ENCODE assay signal across 8 mouse cellular contexts in the genomic region with DNA sequence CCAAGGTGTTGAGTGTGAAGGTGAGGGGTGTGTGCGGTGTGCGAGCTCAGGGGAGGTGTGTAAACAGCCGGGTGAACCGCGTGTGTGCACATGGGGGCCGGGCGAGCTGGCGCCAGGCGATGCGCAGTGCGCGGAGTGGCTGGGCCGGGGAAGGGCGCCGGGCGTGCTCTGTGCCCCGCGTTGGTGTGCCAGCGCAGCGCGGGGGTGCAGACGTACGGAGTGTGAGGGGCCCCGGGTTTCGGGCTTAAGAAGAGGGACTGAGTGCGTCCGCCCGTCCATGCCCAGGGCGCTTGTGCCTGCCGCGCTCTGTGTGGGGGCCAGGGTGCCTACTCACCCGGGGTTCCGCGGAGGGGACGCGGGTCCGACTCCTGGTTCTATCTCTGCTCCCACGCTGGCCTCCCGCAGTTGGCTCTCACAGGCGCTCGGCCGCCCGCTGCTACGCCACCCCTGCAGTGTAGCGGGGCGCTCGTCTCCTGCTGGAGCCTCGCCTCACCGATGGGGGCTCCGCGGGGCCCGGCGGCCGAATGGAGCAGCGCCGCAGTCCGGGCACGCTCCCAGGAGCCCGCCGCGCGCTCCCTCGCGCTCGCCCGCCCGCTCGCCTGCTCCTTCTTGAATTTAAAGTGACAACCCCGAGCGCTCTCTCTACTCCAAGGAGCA. TPM values are rescaled to one million over a fixed set of nuclear protein-coding genes. Genes with fewer than 3 reads are reported as not detected.
DNase-seq lines count a peak whose midpoint lies in the region; ATAC-seq and TF ChIP-seq lines count a peak whose summit lies in the region.

No protein-coding gene starts in this region.

- DNase-seq in thymus, adult 2 months, result no peak
- DNase-seq in thymus, postnatal 36 days, result no peak
- peak; percentile 70 to 77 for DNase-seq in kidney, postnatal 4 days
- DNase-seq in right cerebral cortex, postnatal 14 days, result peak; percentile 71
- no peak for DNase-seq in thymus, postnatal 10 days (ENCODE audit: low spot score in 2 of 2)

- no peaks in the 10 kb centered on the region for H3K36me3 ChIP-seq in thymus, adult 2 months (ENCODE audit: control insufficient read depth, insufficient read depth, low read length)
- no peaks in the 10 kb centered on the region for H3K36me3 ChIP-seq in heart, embryonic 13.5 days
- no peaks in the 10 kb centered on the region for H3K36me3 ChIP-seq in lung, embryonic 16.5 days (ENCODE audit: control insufficient read depth, insufficient read depth, low read length)

- no peak for TF ChIP-seq POLR2A in thymus, adult 2 months (IDR thresholded peaks at IDR 0.05; ENCODE audit: control insufficient read depth, extremely low read depth, insufficient read depth, low read length, poor library complexity)

- WGBS in thymus, adult 2 months, result under 1% methylated on average over 70 of the region's 70 CpGs
- under 1% methylated on average over 63 of the region's 70 CpGs for WGBS in heart, embryonic 13.5 days
- under 1% methylated on average over 51 of the region's 70 CpGs for WGBS in lung, embryonic 16.5 days

- no peak for TF ChIP-seq CTCF in thymus, adult 2 months (IDR thresholded peaks at IDR 0.05; ENCODE audit: borderline replicate concordance, control insufficient read depth, extremely low read depth, insufficient read depth, low read length, poor library complexity)

- H3K9me3 ChIP-seq in heart, embryonic 13.5 days, result no peaks in the 10 kb centered on the region
- no peaks in the 10 kb centered on the region for H3K9me3 ChIP-seq in lung, embryonic 16.5 days (ENCODE audit: control insufficient read depth, low read length)

- ATAC-seq in common myeloid progenitor, adult 5-6 weeks (replicated peaks; ENCODE audit: low read depth, poor library complexity, severe bottlenecking), result 0 out of 2 replicates have a peak, but pooled peaks have one; percentile 26
- peak; percentile 51; the same call in 1 of the 2 replicates for ATAC-seq in heart, embryonic 13.5 days (ENCODE audit: extremely low read depth, insufficient number of reproducible peaks, low FRiP score, low TSS enrichment)
- ATAC-seq in lung, embryonic 16.5 days (ENCODE audit: low read depth), result peak; percentile 79

- peaks cover 25% of the 10 kb centered on the region for H3K4me1 ChIP-seq in thymus, adult 2 months (replicated peaks; ENCODE audit: control insufficient read depth, insufficient read depth, low read length)
- H3K4me1 ChIP-seq in heart, embryonic 13.5 days, result peaks cover 15% of the 10 kb centered on the region
- peaks cover 8% of the 10 kb centered on the region for H3K4me1 ChIP-seq in lung, embryonic 16.5 days (replicated peaks; ENCODE audit: control insufficient read depth, insufficient read depth, low read length)

- H3K27ac ChIP-seq in thymus, adult 2 months (ENCODE audit: control insufficient read depth, insufficient read depth, low read length), result no peak overlapping the region
- no peak overlapping the region for H3K27ac ChIP-seq in heart, embryonic 13.5 days (replicated peaks)
- no peak overlapping the region for H3K27ac ChIP-seq in lung, embryonic 16.5 days (ENCODE audit: low read length)

- peak overlapping the region; percentile 1; the same call in 1 of the 2 replicates for H3K4me3 ChIP-seq in thymus, adult 2 months (ENCODE audit: control insufficient read depth, insufficient read depth, low read length)
- H3K4me3 ChIP-seq in heart, embryonic 13.5 days, result peak overlapping the region; percentile 63
- H3K4me3 ChIP-seq in lung, embryonic 16.5 days (ENCODE audit: low read length), result peak overlapping the region; percentile 60

- peak overlapping the region; percentile 80 for H3K9ac ChIP-seq in heart, embryonic 13.5 days
- peak overlapping the region; percentile 68 for H3K9ac ChIP-seq in lung, embryonic 16.5 days (ENCODE audit: low read length)

- H3K4me2 ChIP-seq in heart, embryonic 13.5 days, result peak overlapping the region; percentile 85
- peak overlapping the region; percentile 98 for H3K4me2 ChIP-seq in lung, embryonic 16.5 days (ENCODE audit: low read depth, low read length)

- peaks cover 9% of the 10 kb centered on the region; the same call in 1 of the 2 replicates for H3K27me3 ChIP-seq in thymus, adult 2 months (ENCODE audit: control insufficient read depth, insufficient read depth, low read length)
- peaks cover 64% of the 10 kb centered on the region for H3K27me3 ChIP-seq in heart, embryonic 13.5 days (replicated peaks)
- H3K27me3 ChIP-seq in lung, embryonic 16.5 days (ENCODE audit: control insufficient read depth, insufficient read depth, low read depth, low read length), result peaks cover 5% of the 10 kb centered on the region

RNA-seq across cellular contexts. Expression of a gene that starts 0.5 kb away (rescaled TPM):
- 1.6 and 2.0 TPM in 2 replicates for polyA plus RNA-seq in thymus, adult 2 months (2012; rRNA removed)
- total RNA-seq in common myeloid progenitor, adult 5-6 weeks (2017), result not detected in 2 replicates
- polyA plus RNA-seq in heart, embryonic 13.5 days (2015; fragmentation: Nextera tagmentation; extraction: Ambion mirVana), result 0.94 and 1.1 TPM in 2 replicates
- 1.2 and 1.6 TPM in 2 replicates for polyA plus RNA-seq in lung, embryonic 16.5 days (2015; fragmentation: Nextera tagmentation; extraction: Ambion mirVana)

RNA-seq across cellular contexts. Expression of a gene that starts 21.7 kb away (rescaled TPM):
- 0.90 and 1.2 TPM in 2 replicates for polyA plus RNA-seq in thymus, adult 2 months (2012; rRNA removed)
- total RNA-seq in common myeloid progenitor, adult 5-6 weeks (2017), result not detected in 2 replicates
- not detected in 2 replicates for polyA plus RNA-seq in heart, embryonic 13.5 days (2015; fragmentation: Nextera tagmentation; extraction: Ambion mirVana)
- not detected in 2 replicates for polyA plus RNA-seq in lung, embryonic 16.5 days (2015; fragmentation: Nextera tagmentation; extraction: Ambion mirVana)

RNA-seq across cellular contexts. Expression of a gene that starts 33.5 kb away (rescaled TPM):
- polyA plus RNA-seq in thymus, adult 2 months (2012; rRNA removed), result 41.9 and 52.9 TPM in 2 replicates
- 1.6 and 1.8 TPM in 2 replicates for total RNA-seq in common myeloid progenitor, adult 5-6 weeks (2017)
- polyA plus RNA-seq in heart, embryonic 13.5 days (2015; fragmentation: Nextera tagmentation; extraction: Ambion mirVana), result 11.6 and 13.1 TPM in 2 replicates
- 21.3 and 24.7 TPM in 2 replicates for polyA plus RNA-seq in lung, embryonic 16.5 days (2015; fragmentation: Nextera tagmentation; extraction: Ambion mirVana)

RNA-seq across cellular contexts. Expression of a gene that starts 37.5 kb away (rescaled TPM):
- 2.6 and 2.9 TPM in 2 replicates for polyA plus RNA-seq in thymus, adult 2 months (2012; rRNA removed)
- total RNA-seq in common myeloid progenitor, adult 5-6 weeks (2017), result 0.73 TPM in 1 of 2 replicates, not detected in the other
- polyA plus RNA-seq in heart, embryonic 13.5 days (2015; fragmentation: Nextera tagmentation; extraction: Ambion mirVana), result 25.0 and 25.1 TPM in 2 replicates
- 32.5 and 34.9 TPM in 2 replicates for polyA plus RNA-seq in lung, embryonic 16.5 days (2015; fragmentation: Nextera tagmentation; extraction: Ambion mirVana)

Comparison
In these comparisons a context has a peak if more than half of its experiments do, and no peak if none do; other contexts are left out.
1. DNase-seq: peak in kidney, postnatal 4 days (2 of 2) and right cerebral cortex, postnatal 14 days (single experiment); none in thymus, adult 2 months (single experiment), thymus, postnatal 36 days (0 of 2) and thymus, postnatal 10 days (0 of 2).
2. H3K4me3 ChIP-seq: peak in every context shown above with its lines; median percentile 63 in heart, embryonic 13.5 days; 60 in lung, embryonic 16.5 days; 1 in thymus, adult 2 months.
3. ATAC-seq: peak in every context shown above with its lines; median percentile 79 in lung, embryonic 16.5 days; 51 in heart, embryonic 13.5 days; 26 in common myeloid progenitor, adult 5-6 weeks.